Mouse (Mus musculus) MEL (cell line): ENCODE measurements around the gene Cwc22. TPM values are rescaled to one million over a fixed set of nuclear protein-coding genes. Genes with fewer than 3 reads are reported as not detected.

Source experiments
- DNase-seq: peaks from one replicate; pipeline ENCODE4 v3.0.0; 2011; ENCODE audit warnings: low read depth, low spot score
- H3K27ac ChIP-seq: 2 replicates; pipeline ENCODE4 v1.5.1; 2012; ENCODE audit warnings: low read depth, mild to moderate bottlenecking, control low read depth, low read length, moderate library complexity; ENCODE audit not compliant: control insufficient read depth
- H3K27me3 ChIP-seq, 2 experiments: fragments of 150-350 bp in 1 of 2; sonication (generic) in 1 of 2; 2 replicates each; pipeline ENCODE4 v1.6.1; 2012; ENCODE audit warnings: low read length in 2 of 2, mild to moderate bottlenecking in 2 of 2, improper control_type of control experiment in 1 of 2, moderate library complexity in 1 of 2; ENCODE audit not compliant: insufficient read depth in 2 of 2, control insufficient read depth in 1 of 2
- H3K36me3 ChIP-seq, 2 experiments: 2 replicates each; pipeline ENCODE4 v1.6.1; 2012 to 2014; ENCODE audit warnings: low read length in 2 of 2, improper control_type of control experiment in 1 of 2, inconsistent platforms in 1 of 2, mild to moderate bottlenecking in 1 of 2; ENCODE audit not compliant: insufficient read depth in 2 of 2, control insufficient read depth in 1 of 2
- H3K4me1 ChIP-seq, 2 experiments: fragments of 150-350 bp in 1 of 2; sonication (generic) in 1 of 2; 2 replicates each; pipeline ENCODE4 v1.6.1; 2012; ENCODE audit warnings: low read length in 2 of 2, improper control_type of control experiment in 1 of 2, mild to moderate bottlenecking in 1 of 2; ENCODE audit not compliant: insufficient read depth in 2 of 2, control insufficient read depth in 1 of 2
- H3K4me3 ChIP-seq, 2 experiments: fragments of 150-350 bp in 1 of 2; sonication (generic) in 1 of 2; 2 replicates each; pipeline ENCODE4 v1.5.1; 2012; ENCODE audit warnings: low read depth in 2 of 2, low read length in 2 of 2, mild to moderate bottlenecking in 2 of 2, moderate library complexity in 2 of 2, control low read depth in 1 of 2, improper control_type of control experiment in 1 of 2; ENCODE audit not compliant: control insufficient read depth in 1 of 2, insufficient read depth in 1 of 2
- H3K79me2 ChIP-seq: 2 replicates; pipeline ENCODE4 v1.6.1; 2012; ENCODE audit warnings: mild to moderate bottlenecking, low read length, moderate library complexity; ENCODE audit not compliant: control insufficient read depth, poor library complexity, insufficient read depth
- H3K9ac ChIP-seq: 2 replicates; pipeline ENCODE4 v1.6.1; 2012; ENCODE audit warnings: low read depth, mild to moderate bottlenecking, control low read depth, low read length, moderate library complexity; ENCODE audit not compliant: control insufficient read depth, poor library complexity, severe bottlenecking
- H3K9me3 ChIP-seq: fragments of 150-350 bp; sonication (generic); replicated peaks from 2 replicates; pipeline ENCODE4 v1.6.1; 2012; ENCODE audit warnings: mild to moderate bottlenecking, low read length, improper control_type of control experiment, moderate library complexity; ENCODE audit not compliant: insufficient read depth
- BHLHE40 ChIP-seq: IDR thresholded peaks from 2 replicates; pipeline ENCODE4 v1.6.1; 2012; ENCODE audit warnings: low read depth, mild to moderate bottlenecking, inconsistent platforms, low read length, improper control_type of control experiment, borderline replicate concordance
- CHD2 ChIP-seq: IDR thresholded peaks from 2 replicates; pipeline ENCODE4 v1.6.1; 2011; ENCODE audit warnings: low read length, improper control_type of control experiment
- CTCF ChIP-seq, 3 experiments: IDR thresholded peaks in 2 of 3; conservative IDR thresholded peaks in 1 of 3; 2 replicates each; pipeline ENCODE4 v1.5.1; 2011 to 2012; ENCODE audit warnings: low read length in 3 of 3, low read depth in 2 of 3, mild to moderate bottlenecking in 2 of 3, improper control_type of control experiment in 1 of 3, inconsistent platforms in 1 of 3, mixed read lengths in 1 of 3, moderate library complexity in 1 of 3; ENCODE audit not compliant: control insufficient read depth in 1 of 3, insufficient read depth in 1 of 3, poor library complexity in 1 of 3, severe bottlenecking in 1 of 3
- ELF1 ChIP-seq: IDR thresholded peaks from 2 replicates; pipeline ENCODE4 v1.6.1; 2014; ENCODE audit warnings: low read depth, mild to moderate bottlenecking, inconsistent platforms, low read length, improper control_type of control experiment, moderate library complexity
- EP300 ChIP-seq, 2 experiments: IDR thresholded peaks; 2 replicates each; pipeline ENCODE4 v1.6.1; 2011; ENCODE audit warnings: improper control_type of control experiment in 2 of 2, low read length in 2 of 2, low read depth in 1 of 2, mild to moderate bottlenecking in 1 of 2
- GABPA ChIP-seq: IDR thresholded peaks from 2 replicates; pipeline ENCODE4 v1.6.1; 2012; ENCODE audit warnings: low read depth, mild to moderate bottlenecking, inconsistent platforms, low read length, improper control_type of control experiment, moderate library complexity
- GATA1 ChIP-seq: IDR thresholded peaks from 2 replicates; pipeline ENCODE4 v1.6.1; 2011; ENCODE audit warnings: low read depth, low read length, improper control_type of control experiment
- HCFC1 ChIP-seq: IDR thresholded peaks from 2 replicates; pipeline ENCODE4 v1.6.1; 2012; ENCODE audit warnings: low read depth, mild to moderate bottlenecking, inconsistent platforms, low read length, improper control_type of control experiment, moderate library complexity
- JUND ChIP-seq: IDR thresholded peaks from 2 replicates; pipeline ENCODE4 v1.6.1; 2011; ENCODE audit warnings: low read depth, mild to moderate bottlenecking, improper control_type of control experiment, low read length
- MAFK ChIP-seq: IDR thresholded peaks from 2 replicates; pipeline ENCODE4 v1.6.1; 2011; ENCODE audit warnings: low read depth, mild to moderate bottlenecking, low read length, improper control_type of control experiment, borderline replicate concordance
- MAX ChIP-seq: IDR thresholded peaks from 2 replicates; pipeline ENCODE4 v1.6.1; 2011; ENCODE audit warnings: low read length, improper control_type of control experiment
- MAZ ChIP-seq: IDR thresholded peaks from 2 replicates; pipeline ENCODE4 v1.6.1; 2012; ENCODE audit warnings: low read depth, mild to moderate bottlenecking, inconsistent platforms, low read length, improper control_type of control experiment
- MEF2A ChIP-seq: IDR thresholded peaks from 2 replicates; pipeline ENCODE4 v1.6.1; 2014; ENCODE audit warnings: low read depth, mild to moderate bottlenecking, inconsistent platforms, low read length, improper control_type of control experiment; ENCODE audit not compliant: poor library complexity, insufficient replicate concordance, severe bottlenecking; ENCODE audit errors: extremely low read depth
- MXI1 ChIP-seq: IDR thresholded peaks from 2 replicates; pipeline ENCODE4 v1.6.1; 2011; ENCODE audit warnings: mild to moderate bottlenecking, low read depth, low read length, improper control_type of control experiment
- MYB ChIP-seq: IDR thresholded peaks from 2 replicates; pipeline ENCODE4 v1.6.1; 2011; ENCODE audit warnings: mild to moderate bottlenecking, low read depth, low read length, improper control_type of control experiment
- NRF1 ChIP-seq: IDR thresholded peaks from 2 replicates; pipeline ENCODE4 v1.6.1; 2014; ENCODE audit warnings: low read depth, mild to moderate bottlenecking, inconsistent platforms, low read length, improper control_type of control experiment, moderate library complexity; ENCODE audit not compliant: poor library complexity, insufficient read depth, severe bottlenecking
- POLR2A ChIP-seq, 2 experiments: IDR thresholded peaks; 2 replicates each; pipeline ENCODE4 v1.6.1; 2011 to 2012; ENCODE audit warnings: low read length in 2 of 2, mild to moderate bottlenecking in 2 of 2, control low read depth in 1 of 2, improper control_type of control experiment in 1 of 2, low read depth in 1 of 2, moderate library complexity in 1 of 2; ENCODE audit not compliant: control insufficient read depth in 1 of 2, insufficient read depth in 1 of 2, poor library complexity in 1 of 2
- POLR2AphosphoS2 ChIP-seq: IDR thresholded peaks from 2 replicates; pipeline ENCODE4 v1.6.1; 2011; ENCODE audit warnings: low read length, improper control_type of control experiment
- SIN3A ChIP-seq: IDR thresholded peaks from 2 replicates; pipeline ENCODE4 v1.6.1; 2012; ENCODE audit warnings: low read length, improper control_type of control experiment, inconsistent platforms
- SMC3 ChIP-seq: IDR thresholded peaks from 2 replicates; pipeline ENCODE4 v1.6.1; 2011; ENCODE audit warnings: low read depth, low read length, improper control_type of control experiment
- TAL1 ChIP-seq: IDR thresholded peaks from 2 replicates; pipeline ENCODE4 v1.6.1; 2012; ENCODE audit warnings: mild to moderate bottlenecking, inconsistent platforms, low read length, moderate library complexity, mixed read lengths
- TBP ChIP-seq: IDR thresholded peaks from 2 replicates; pipeline ENCODE4 v1.8.0; 2011; ENCODE audit warnings: low read depth, low read length, improper control_type of control experiment
- USF1 ChIP-seq: IDR thresholded peaks from 2 replicates; pipeline ENCODE4 v1.6.1; 2014; ENCODE audit warnings: low read depth, mild to moderate bottlenecking, inconsistent platforms, low read length, improper control_type of control experiment, moderate library complexity
- ZC3H11A ChIP-seq: IDR thresholded peaks from 2 replicates; pipeline ENCODE4 v1.6.1; 2012; ENCODE audit warnings: low read depth, mild to moderate bottlenecking, inconsistent platforms, low read length, improper control_type of control experiment
- ZKSCAN1 ChIP-seq: IDR thresholded peaks from 2 replicates; pipeline ENCODE4 v1.6.1; 2012; ENCODE audit warnings: low read depth, mild to moderate bottlenecking, inconsistent platforms, low read length, improper control_type of control experiment, moderate library complexity
- ZMIZ1 ChIP-seq: IDR thresholded peaks from 2 replicates; pipeline ENCODE4 v1.6.1; 2012; ENCODE audit warnings: low read depth, mild to moderate bottlenecking, inconsistent platforms, low read length, improper control_type of control experiment, moderate library complexity
- ZNF384 ChIP-seq: IDR thresholded peaks from 2 replicates; pipeline ENCODE4 v1.6.1; 2012; ENCODE audit warnings: low read depth, mild to moderate bottlenecking, inconsistent platforms, low read length, improper control_type of control experiment
- polyA plus RNA-seq, 2 experiments: library from polyadenylated mRNA; stranded (reverse) in 1 of 2; unstranded in 1 of 2; fragments of >175 nt in 1 of 2; fragments of >200 nt in 1 of 2; gene quantifications; 2 replicates each; pipeline versions ENCODE4 v1.2.1 to v1.2.4; 2012; ENCODE audit warnings: low replicate concordance in 2 of 2, low read depth in 1 of 2; ENCODE audit not compliant: insufficient read length in 2 of 2, insufficient read depth in 1 of 2, missing spikeins in 1 of 2
- total RNA-seq: library from RNA; depleted of rRNA; stranded (reverse); fragments of 300-350 nt; gene quantifications from 2 replicates; pipeline ENCODE4 v1.2.3, GENCODE M21; 2012

The Cwc22 gene
- total and polyA plus RNA-seq, 3 experiments: 54.0 to 72.7 TPM; not detected in 1

GRCm38 (mm10) chr2:77990820-77991219 is 44.6 kb upstream of the Cwc22 start (continued):
- TF ChIP-seq MEF2A: no peak
- no peak for TF ChIP-seq ELF1
- TF ChIP-seq HCFC1: no peak

- TF ChIP-seq MEF2A: no peak
- no peak for TF ChIP-seq ZKSCAN1
- no peak for TF ChIP-seq USF1
- TF ChIP-seq ZC3H11A: no peak
- no peak for TF ChIP-seq EP300 (IDR thresholded peaks at IDR 0.05; ENCODE audit: low read depth in 1 of 2, low read length in 2 of 2)
- TF ChIP-seq CTCF (IDR thresholded peaks at IDR 0.05 in 2 of 3, conservative IDR thresholded peaks at IDR 0.05 in 1 of 3; ENCODE audit: control insufficient read depth in 1 of 3, insufficient read depth in 1 of 3, low read depth in 2 of 3, low read length in 3 of 3, poor library complexity in 1 of 3, severe bottlenecking in 1 of 3): no peak
- no peak for TF ChIP-seq MYB
- no peak for TF ChIP-seq JUND
- no peak for TF ChIP-seq MAFK
- no peak for TF ChIP-seq NRF1
- TF ChIP-seq SMC3: no peak
- no peak for TF ChIP-seq GATA1
- no peak for TF ChIP-seq HCFC1
- TF ChIP-seq MAZ: no peak
- no peak for TF ChIP-seq MAX
- TF ChIP-seq POLR2AphosphoS2: no peak
- no peak for TF ChIP-seq ZNF384
- no peak for TF ChIP-seq BHLHE40
- H3K9me3 ChIP-seq: no peaks in the 10 kb centered on the region
Observed at GRCm38 (mm10) chr2:77990121-77990520, 43.9 kb upstream of the Cwc22 start.

GRCm38 (mm10) chr2:77989390-77989789 is 43.2 kb upstream of the Cwc22 start:
- H3K79me2 ChIP-seq: no peaks in the 10 kb centered on the region
- no peak overlapping the region for H3K27ac ChIP-seq
- H3K9me3 ChIP-seq: no peaks in the 10 kb centered on the region
- H3K4me1 ChIP-seq: no peaks in the 10 kb centered on the region
- TF ChIP-seq SIN3A (no peak), GABPA (no peak), MEF2A (no peak), MXI1 (no peak), POLR2A (IDR thresholded peaks at IDR 0.05; ENCODE audit: control insufficient read depth in 1 of 2, insufficient read depth in 1 of 2, low read depth in 1 of 2, low read length in 2 of 2, poor library complexity in 1 of 2) (no peak), MYB (no peak), HCFC1 (no peak), CHD2 (no peak), ZMIZ1 (no peak), SMC3 (no peak), MAFK (no peak), TAL1 (no peak), GATA1 (no peak), JUND (no peak), MAZ (no peak), NRF1 (no peak), TBP (no peak)
- DNase-seq: no peak
- H3K9ac ChIP-seq: no peak overlapping the region
- no peaks in the 10 kb centered on the region for H3K36me3 ChIP-seq
- H3K27me3 ChIP-seq: no peaks in the 10 kb centered on the region; a peak in 1 of 4 replicates
- no peak overlapping the region for H3K4me3 ChIP-seq

More at GRCm38 (mm10) chr2:77990121-77990520, 43.9 kb upstream of the Cwc22 start:
- H3K4me1 ChIP-seq: no peaks in the 10 kb centered on the region
- DNase-seq: no peak
- H3K27me3 ChIP-seq: no peaks in the 10 kb centered on the region; a peak in 1 of 4 replicates
- no peaks in the 10 kb centered on the region for H3K36me3 ChIP-seq
- H3K79me2 ChIP-seq: no peaks in the 10 kb centered on the region
- H3K27ac ChIP-seq: no peak overlapping the region
- H3K4me3 ChIP-seq: no peak overlapping the region
- H3K9ac ChIP-seq: no peak overlapping the region
